Mouse (Mus musculus): ENCODE measurements at regions not wholly inside any gene's neighbourhood (a gene's known extent, or its start where the extent isn't known, plus 50 kb on each side); places are given as distances from the start of the nearest gene placed in this dataset.

DNA sequence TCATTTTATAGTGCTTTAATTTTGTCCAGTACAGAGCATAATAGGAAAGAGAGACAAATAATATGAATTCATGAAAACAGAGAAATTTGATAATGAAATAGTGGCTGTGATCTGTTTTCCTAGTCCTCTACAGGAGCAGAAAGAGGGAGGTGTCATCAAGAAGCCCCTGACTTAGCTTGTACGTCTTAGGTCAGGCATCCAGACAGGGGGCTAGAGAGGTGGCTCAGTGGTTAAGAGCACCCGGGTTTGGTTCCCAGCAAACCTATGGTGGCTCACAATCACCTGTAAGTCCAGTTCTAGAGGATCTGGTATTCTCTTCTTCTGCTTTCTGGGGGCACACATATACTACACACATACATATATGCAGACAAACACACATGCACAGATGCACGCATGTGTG is 285.7 kb downstream of the Ndfip2 start:
- peaks cover 18% of the 10 kb centered on the region for H3K9me3 ChIP-seq (replicated peaks; ENCODE audit: low read length)
- in situ Hi-C loops (cut with MboI; ENCODE audit: low pct_ligation_motif_present, low pct_unique_long_range_greater_than_20kb, low sequenced_read_pairs) (no loop called here), dilution Hi-C loops (cut with MboI; ENCODE audit: extremely low pct_ligation_motif_present, extremely low pct_unique_long_range_greater_than_20kb, low sequenced_read_pairs) (no loop called here)
- no peaks in the 10 kb centered on the region for H3K79me2 ChIP-seq (replicated peaks; ENCODE audit: control insufficient read depth, extremely low read depth, insufficient read depth, poor library complexity, severe bottlenecking)
- no peak overlapping the region for H3K4me3 ChIP-seq (replicated peaks in 1 of 3; ENCODE audit: low read depth in 2 of 3, low read length in 2 of 3, poor library complexity in 1 of 3)
- H3K4me1 ChIP-seq (ENCODE audit: control insufficient read depth in 1 of 2, insufficient read depth in 2 of 2): no peaks in the 10 kb centered on the region
- no peaks in the 10 kb centered on the region for H3K27me3 ChIP-seq (replicated peaks)
- H3K9ac ChIP-seq (ENCODE audit: insufficient read depth, low read depth): no peak overlapping the region
- no peak overlapping the region for H3K27ac ChIP-seq (ENCODE audit: insufficient read depth, low read depth)
- no peak for DNase-seq (ENCODE audit: extremely low read depth)
- no peaks in the 10 kb centered on the region for H3K36me3 ChIP-seq (replicated peaks in 1 of 2; ENCODE audit: control insufficient read depth in 1 of 2, insufficient read depth in 1 of 2, low read length in 1 of 2)
- no peak for TF ChIP-seq BHLHE40 (IDR thresholded peaks at IDR 0.05; ENCODE audit: low read depth, low read length)
- no peak for TF ChIP-seq NRF1 (IDR thresholded peaks at IDR 0.05; ENCODE audit: low read depth, low read length)
- no peak for TF ChIP-seq TCF12 (IDR thresholded peaks at IDR 0.05; ENCODE audit: low read depth, low read length)
- TF ChIP-seq RAD21 (IDR thresholded peaks at IDR 0.05; ENCODE audit: low read depth, low read length): no peak
- TF ChIP-seq USF1 (IDR thresholded peaks at IDR 0.05; ENCODE audit: low read depth, low read length): no peak
- TF ChIP-seq SMC3 (IDR thresholded peaks at IDR 0.05; ENCODE audit: low read depth, low read length): no peak
- TF ChIP-seq GABPA (IDR thresholded peaks at IDR 0.05; ENCODE audit: insufficient replicate concordance, low read depth, low read length): no peak
- TF ChIP-seq ZC3H11A (IDR thresholded peaks at IDR 0.05; ENCODE audit: low read depth, low read length): no peak
- TF ChIP-seq ZMIZ1 (IDR thresholded peaks at IDR 0.05; ENCODE audit: low read depth, low read length): no peak
- TF ChIP-seq NELFE (IDR thresholded peaks at IDR 0.05; ENCODE audit: low read depth, low read length): no peak
- no peak for TF ChIP-seq CHD2 (IDR thresholded peaks at IDR 0.05; ENCODE audit: low read length)
- no peak for TF ChIP-seq POLR2A (IDR thresholded peaks at IDR 0.05; ENCODE audit: low read depth, low read length)
- no peak for TF ChIP-seq MAX (IDR thresholded peaks at IDR 0.05; ENCODE audit: low read length)
- TF ChIP-seq MXI1 (IDR thresholded peaks at IDR 0.05; ENCODE audit: low read depth, low read length): no peak
- TF ChIP-seq ZNF384 (IDR thresholded peaks at IDR 0.05; ENCODE audit: low read depth, low read length): no peak
- TF ChIP-seq MEF2A (IDR thresholded peaks at IDR 0.05; ENCODE audit: borderline replicate concordance, low read depth, low read length): no peak
- no peak for TF ChIP-seq PAX5 (IDR thresholded peaks at IDR 0.05; ENCODE audit: low read length)
- no peak for TF ChIP-seq IRF4 (IDR thresholded peaks at IDR 0.05; ENCODE audit: low read depth, low read length)
- TF ChIP-seq MAZ (IDR thresholded peaks at IDR 0.05; ENCODE audit: low read depth, low read length): no peak
- no peak overlapping the region for H3K4me2 ChIP-seq (ENCODE audit: insufficient read depth, low read depth, poor library complexity, severe bottlenecking)

DNA sequence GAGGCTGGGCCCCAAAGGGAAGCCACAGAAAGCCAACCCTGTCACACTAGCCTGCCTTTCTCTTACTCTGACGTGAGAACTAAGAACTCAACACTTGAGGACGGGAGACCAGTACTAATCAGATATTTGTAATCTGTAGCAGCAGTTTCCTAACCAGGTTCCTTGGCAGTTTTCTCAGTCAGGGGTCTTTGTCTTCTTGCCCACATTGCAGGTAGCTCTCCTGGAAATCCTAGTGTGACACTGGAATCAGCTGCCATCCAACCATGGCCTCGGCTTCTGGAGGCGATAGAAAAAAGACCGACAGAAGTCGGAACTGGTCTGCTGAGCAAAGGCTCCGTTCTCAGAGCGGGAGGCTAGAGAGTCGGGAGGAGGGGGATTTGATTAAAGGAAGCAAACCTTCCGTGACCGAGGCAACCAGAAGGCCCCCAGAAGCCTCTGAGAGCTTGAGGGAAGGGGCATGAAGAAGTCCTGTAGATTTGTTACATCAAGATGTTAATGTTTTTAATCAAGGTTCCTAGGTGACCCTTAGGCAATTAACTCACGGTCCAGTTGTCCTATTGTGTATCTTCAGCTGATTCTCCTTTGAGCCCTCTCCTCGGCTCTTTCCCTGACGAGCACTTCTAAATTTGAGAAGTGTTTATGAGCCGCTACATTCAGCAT is 284.2 kb downstream of the Ndfip2 start:
- no peak overlapping the region for H3K4me2 ChIP-seq (ENCODE audit: insufficient read depth, low read depth, poor library complexity, severe bottlenecking)
- no peak for DNase-seq (ENCODE audit: extremely low read depth)
- dilution Hi-C loops (cut with MboI; ENCODE audit: extremely low pct_ligation_motif_present, extremely low pct_unique_long_range_greater_than_20kb, low sequenced_read_pairs): no loop called here

More for the DNA sequence above, 284.2 kb downstream of the Ndfip2 start:
- Histone ChIP-seq H3K27ac (ENCODE audit: insufficient read depth, low read depth) (no peak overlapping the region), H3K9ac (ENCODE audit: insufficient read depth, low read depth) (no peak overlapping the region), H3K27me3 (replicated peaks) (no peaks in the 10 kb centered on the region), H3K36me3 (replicated peaks in 1 of 2; ENCODE audit: control insufficient read depth in 1 of 2, insufficient read depth in 1 of 2, low read length in 1 of 2) (no peaks in the 10 kb centered on the region), H3K4me1 (ENCODE audit: control insufficient read depth in 1 of 2, insufficient read depth in 2 of 2) (no peaks in the 10 kb centered on the region), H3K4me3 (replicated peaks in 1 of 3; ENCODE audit: low read depth in 2 of 3, low read length in 2 of 3, poor library complexity in 1 of 3) (no peak overlapping the region), H3K9me3 (replicated peaks; ENCODE audit: low read length) (peaks cover 21% of the 10 kb centered on the region), H3K79me2 (replicated peaks; ENCODE audit: control insufficient read depth, extremely low read depth, insufficient read depth, poor library complexity, severe bottlenecking) (no peaks in the 10 kb centered on the region)
- in situ Hi-C loops (cut with MboI; ENCODE audit: low pct_ligation_motif_present, low pct_unique_long_range_greater_than_20kb, low sequenced_read_pairs): no loop called here
- TF ChIP-seq MYC (IDR thresholded peaks at IDR 0.05; ENCODE audit: low read depth, low read length) (no peak), CHD2 (IDR thresholded peaks at IDR 0.05; ENCODE audit: low read length) (no peak), ZKSCAN1 (IDR thresholded peaks at IDR 0.05; ENCODE audit: borderline replicate concordance, low read depth, low read length) (no peak), USF2 (conservative IDR thresholded peaks at IDR 0.05; ENCODE audit: low read depth, low read length) (no peak), USF1 (IDR thresholded peaks at IDR 0.05; ENCODE audit: low read depth, low read length) (no peak), POLR2AphosphoS2 (IDR thresholded peaks at IDR 0.05; ENCODE audit: low read depth, low read length) (no peak), KAT2A (IDR thresholded peaks at IDR 0.05; ENCODE audit: insufficient replicate concordance, low read length) (no peak), ELF1 (IDR thresholded peaks at IDR 0.05; ENCODE audit: low read depth, low read length) (no peak), CHD1 (IDR thresholded peaks at IDR 0.05; ENCODE audit: low read depth, low read length) (no peak), TBP (conservative IDR thresholded peaks at IDR 0.05; ENCODE audit: low read depth, low read length) (no peak)

Measured in CH12.LX (cell line).